Mouse (Mus musculus): ENCODE results near the gene Apela. TPM values are rescaled to one million over a fixed set of nuclear protein-coding genes. Genes with fewer than 3 reads are reported as not detected.

Apela gene
- polyA plus RNA-seq (2021; fragmentation: Nextera tagmentation) = not detected in 2 replicates
- long read RNA-seq, experiment 1 = 0 reads
- long read RNA-seq, experiment 2 = 0 reads

GRCm38 (mm10) chr8:65037117-65037533 is at the start of gene Apela:
Gene Apela, minus strand, starts transcription at chr8:65037336.

GRCm38 (mm10) chr8:65074733-65075132 is 37.6 kb upstream of the Apela start, which contains the start of gene Gm10663:
Gene Gm10663, plus strand, starts transcription at chr8:65075033.

GRCm38 (mm10) chr8:65018423-65018822 is 18.7 kb downstream of the Apela start, which contains the start of the genes Trim61 and Trim60:
Gene Trim61, minus strand, starts transcription at chr8:65018523.
Gene Trim60, minus strand, starts transcription at chr8:65018584.

GRCm38 (mm10) chr8:64987731-64988130 is 49.4 kb downstream of the Apela start, which contains the start of gene Trim75:
Gene Trim75, minus strand, starts transcription at chr8:64987831.

Other genes starting within 250 kb of the Apela start
- 28.9 and 34.9 TPM in 2 replicates for gene Klhl2, start 187.3 kb downstream of the Apela start, polyA plus RNA-seq (2021; fragmentation: Nextera tagmentation)
- gene Tmem192, start 90.2 kb downstream of the Apela start, polyA plus RNA-seq (2021; fragmentation: Nextera tagmentation) = 56.8 and 57.7 TPM in 2 replicates
- 0.09 and 0.33 TPM in 2 replicates for gene Trim75, start 49.5 kb downstream of the Apela start, polyA plus RNA-seq (2021; fragmentation: Nextera tagmentation)
- not detected in 2 replicates for gene Trim61, start 18.8 kb downstream of the Apela start, polyA plus RNA-seq (2021; fragmentation: Nextera tagmentation)
- gene Trim60, start 18.8 kb downstream of the Apela start, polyA plus RNA-seq (2021; fragmentation: Nextera tagmentation) = not detected in 2 replicates
- gene Gm10663, start 37.7 kb upstream of the Apela start, polyA plus RNA-seq (2021; fragmentation: Nextera tagmentation) = not detected in 2 replicates
- gene BC030870, start 92.2 kb upstream of the Apela start, polyA plus RNA-seq (2021; fragmentation: Nextera tagmentation) = not detected in 2 replicates

All from left cerebral cortex, adult 6 months (tissue).